Mouse (Mus musculus) small intestine, adult 2 months (tissue): Measurements from ENCODE around the gene Gm16181.

Source experiments
- CTCF ChIP-seq: fragments of 200-500 bp; IDR thresholded peaks from 2 replicates; pipeline ENCODE4 v1.5.1; 2012; ENCODE audit warnings: low read depth, mild to moderate bottlenecking, control low read depth, inconsistent platforms, low read length, moderate library complexity, mixed read lengths; ENCODE audit not compliant: insufficient replicate concordance, insufficient read length; ENCODE audit errors: extremely low read depth
- POLR2A ChIP-seq: fragments of 200-500 bp; IDR thresholded peaks from 2 replicates; pipeline ENCODE4 v1.6.1; 2012; ENCODE audit warnings: low read depth, mild to moderate bottlenecking, control low read depth, inconsistent platforms, low read length, moderate library complexity

GRCm38 (mm10) chr17:35194844-35195630 is 25.6 kb upstream of the Gm16181 start:
- TF ChIP-seq POLR2A (no peak), CTCF (no peak)
